Mouse (Mus musculus) liver, embryonic 14.5 days (tissue): ENCODE measurements at regions not wholly inside any gene's neighbourhood (a gene's known extent, or its start where the extent isn't known, plus 50 kb on each side); places are given as distances from the start of the nearest gene placed in this dataset.

Experiments used
- CTCF ChIP-seq: IDR thresholded peaks from 2 replicates; pipeline ENCODE4 v1.5.1; 2016; ENCODE audit warnings: antibody characterized with exemption, low read depth, control low read depth
- EP300 ChIP-seq: IDR thresholded peaks from 2 replicates; pipeline ENCODE4 v1.6.1; 2016; ENCODE audit warnings: antibody characterized with exemption, low read depth

DNA sequence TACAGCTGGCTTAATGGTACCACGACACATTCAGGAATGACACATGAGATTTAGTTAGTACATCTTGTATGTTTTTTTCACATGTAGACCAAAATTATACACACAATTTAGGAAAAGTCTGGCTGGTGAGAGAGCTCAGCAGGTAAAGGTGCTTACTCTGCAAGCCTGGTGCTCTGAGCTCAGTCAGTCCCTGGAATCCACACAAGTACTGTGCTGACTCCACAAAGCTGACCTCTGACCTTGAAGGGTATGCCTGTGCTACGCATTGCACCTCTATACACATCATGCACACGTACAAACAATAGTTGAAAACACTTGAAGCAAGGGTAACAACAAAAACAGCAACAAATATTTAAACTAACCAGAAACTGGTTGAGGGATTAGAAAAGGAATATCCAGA, 96.5 kb downstream of the Foxb1 start:
- TF ChIP-seq EP300 = no peak
- TF ChIP-seq CTCF = no peak
